Mouse (Mus musculus): ENCODE measurements around the gene Abcg5. TPM values are rescaled to one million over a fixed set of nuclear protein-coding genes. Genes with fewer than 3 reads are reported as not detected.

Gene Abcg5
- polyA plus RNA-seq, 1 experiment from 2014 or later = 3.0 TPM

DNA sequence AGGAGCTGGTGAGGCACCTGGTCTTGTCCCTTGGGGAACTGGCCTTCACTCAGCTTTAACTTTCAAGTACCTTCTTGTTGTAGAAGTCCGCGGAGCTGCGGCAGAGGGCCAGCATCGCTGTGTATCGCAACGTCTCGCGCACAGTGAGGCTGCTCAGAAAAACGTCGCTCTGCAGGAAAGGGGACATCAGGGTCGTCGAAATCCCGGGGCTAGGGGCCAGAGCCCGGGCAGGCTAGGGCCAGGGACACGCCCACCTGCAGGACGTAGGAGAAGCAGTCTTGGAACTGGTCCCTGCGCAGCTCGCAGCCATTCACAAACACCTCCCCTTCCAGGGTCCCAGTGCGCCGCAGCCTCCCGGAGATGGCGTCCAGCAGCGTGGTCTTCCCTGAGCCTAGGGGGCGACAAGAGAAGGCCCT lies 6.9 kb downstream of the Abcg5 start, which contains the start of gene Abcg8:
TSS of gene Abcg8 (plus strand) at position 352 of the 416 bp plus-strand sequence.
- peaks cover 22% of the 10 kb centered on the region for H3K27me3 ChIP-seq (ENCODE audit: low read depth, poor library complexity, severe bottlenecking)
- peak; percentile 58 for DNase-seq (ENCODE audit: low spot score)
- H3K36me3 ChIP-seq = no peaks in the 10 kb centered on the region
- H3K9me3 ChIP-seq (replicated peaks) = no peaks in the 10 kb centered on the region
- 4% methylated on average over 24 of the region's 24 CpGs for WGBS
- H3K4me1 ChIP-seq = peaks cover 37% of the 10 kb centered on the region
- peak within 1 kb of the TSS; percentile 74 for H3K27ac ChIP-seq (replicated peaks)
- peak within 1 kb of the TSS; percentile 50 for H3K4me3 ChIP-seq

DNA sequence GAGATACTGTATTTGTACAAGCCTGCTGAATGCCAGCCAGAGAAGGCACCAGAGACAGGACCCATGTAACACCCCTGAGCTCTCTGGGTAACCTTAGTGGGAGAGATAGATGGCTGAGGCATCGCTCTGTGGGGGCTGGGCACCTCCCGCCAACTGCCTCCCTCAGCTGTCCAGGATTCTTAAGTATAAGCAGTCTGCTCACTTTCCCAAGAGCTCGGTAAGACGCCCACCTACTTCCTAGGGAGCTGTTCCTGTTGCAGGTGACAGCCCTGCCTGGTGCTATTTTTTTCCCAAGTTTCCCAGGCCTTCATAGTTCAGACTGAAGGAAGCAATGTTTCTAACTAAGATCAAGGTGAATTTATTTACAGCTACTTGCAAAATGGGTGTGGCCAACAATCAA lies 7.6 kb downstream of the Abcg5 start:
- WGBS = 53% methylated on average over 4 of the region's 4 CpGs
- peak overlapping the region; percentile 56; the same call in 1 of the 2 replicates for H3K27ac ChIP-seq (replicated peaks)
- peaks cover 37% of the 10 kb centered on the region for H3K4me1 ChIP-seq

GRCm38 (mm10) chr17:84674048-84674447 lies 8.8 kb downstream of the Abcg5 start:
- H3K4me3 ChIP-seq = 0 out of 2 replicates have a peak overlapping the region, but pooled peaks have one; percentile 5
- peak overlapping the region; percentile 56; the same call in 1 of the 2 replicates for H3K27ac ChIP-seq (replicated peaks)
- DNase-seq (ENCODE audit: low spot score) = peak; percentile 26
- peaks cover 37% of the 10 kb centered on the region for H3K4me1 ChIP-seq
- H3K36me3 ChIP-seq = no peaks in the 10 kb centered on the region
- 6% methylated on average over 7 of the region's 7 CpGs for WGBS
- H3K9me3 ChIP-seq (replicated peaks) = no peaks in the 10 kb centered on the region
- H3K27me3 ChIP-seq (ENCODE audit: low read depth, poor library complexity, severe bottlenecking) = peaks cover 22% of the 10 kb centered on the region

More for the DNA sequence above, 7.6 kb downstream of the Abcg5 start:
- H3K36me3 ChIP-seq = no peaks in the 10 kb centered on the region
- H3K27me3 ChIP-seq (ENCODE audit: low read depth, poor library complexity, severe bottlenecking) = peaks cover 22% of the 10 kb centered on the region
- DNase-seq (ENCODE audit: low spot score) = no peak
- no peak overlapping the region for H3K4me3 ChIP-seq
- no peaks in the 10 kb centered on the region for H3K9me3 ChIP-seq (replicated peaks)

GRCm38 (mm10) chr17:84672376-84673369 lies 10.1 kb downstream of the Abcg5 start:
- H3K27ac ChIP-seq (replicated peaks) = no peak overlapping the region
- H3K9me3 ChIP-seq (replicated peaks) = no peaks in the 10 kb centered on the region

GRCm38 (mm10) chr17:84667848-84668247 lies 15.0 kb downstream of the Abcg5 start:
- DNase-seq (ENCODE audit: low spot score) = no peak
- no peak overlapping the region for H3K27ac ChIP-seq (replicated peaks)
- H3K9me3 ChIP-seq (replicated peaks) = no peaks in the 10 kb centered on the region
- peaks cover 24% of the 10 kb centered on the region for H3K4me1 ChIP-seq
- WGBS = 88% methylated on average over 3 of the region's 3 CpGs
- H3K4me3 ChIP-seq = no peak overlapping the region
- no peaks in the 10 kb centered on the region for H3K27me3 ChIP-seq (ENCODE audit: low read depth, poor library complexity, severe bottlenecking)
- no peaks in the 10 kb centered on the region for H3K36me3 ChIP-seq

More at GRCm38 (mm10) chr17:84672376-84673369, 10.1 kb downstream of the Abcg5 start:
- Histone ChIP-seq H3K36me3 (no peaks in the 10 kb centered on the region), H3K4me1 (peaks cover 37% of the 10 kb centered on the region), H3K4me3 (no peak overlapping the region), H3K27me3 (ENCODE audit: low read depth, poor library complexity, severe bottlenecking) (peaks cover 22% of the 10 kb centered on the region)
- no peak for DNase-seq (ENCODE audit: low spot score)
- WGBS = 81% methylated on average over 16 of the region's 16 CpGs

DNA sequence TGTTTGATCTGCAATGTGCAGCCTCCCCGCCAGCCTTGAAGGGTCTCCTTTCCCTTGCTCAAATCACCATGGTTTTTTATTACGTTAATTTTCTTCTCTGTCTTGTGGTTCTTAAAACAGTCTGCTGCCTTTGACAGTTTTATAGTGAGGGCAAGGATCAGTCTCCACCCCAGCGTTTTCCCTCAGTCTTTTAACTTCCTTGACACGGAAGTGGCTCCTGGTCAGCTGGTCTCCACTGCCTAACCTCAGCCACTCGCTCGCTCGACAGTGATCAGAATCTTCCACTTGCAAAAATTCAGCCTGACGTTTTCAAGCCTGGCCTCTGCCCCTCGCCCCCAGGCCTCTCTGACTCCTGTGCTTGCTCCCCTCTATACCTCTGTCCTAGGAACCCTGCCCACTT lies 17.1 kb downstream of the Abcg5 start:
- DNase-seq (ENCODE audit: low spot score) = no peak
- Histone ChIP-seq H3K27ac (replicated peaks) (no peak overlapping the region), H3K9me3 (replicated peaks) (no peaks in the 10 kb centered on the region), H3K4me1 (peaks cover 21% of the 10 kb centered on the region), H3K36me3 (no peaks in the 10 kb centered on the region), H3K27me3 (ENCODE audit: low read depth, poor library complexity, severe bottlenecking) (no peaks in the 10 kb centered on the region), H3K4me3 (no peak overlapping the region)
- WGBS = 60% methylated on average over 9 of the region's 9 CpGs

GRCm38 (mm10) chr17:84665053-84665452 lies 17.8 kb downstream of the Abcg5 start:
- Histone ChIP-seq H3K9me3 (replicated peaks) (no peaks in the 10 kb centered on the region), H3K4me1 (peaks cover 21% of the 10 kb centered on the region), H3K27me3 (ENCODE audit: low read depth, poor library complexity, severe bottlenecking) (no peaks in the 10 kb centered on the region), H3K36me3 (no peaks in the 10 kb centered on the region), H3K27ac (replicated peaks) (no peak overlapping the region), H3K4me3 (no peak overlapping the region)
- WGBS = 75% methylated on average over 10 of the region's 10 CpGs
- no peak for DNase-seq (ENCODE audit: low spot score)

GRCm38 (mm10) chr17:84658951-84659350 lies 23.9 kb downstream of the Abcg5 start:
- WGBS = 87% methylated on average over 8 of the region's 8 CpGs
- Histone ChIP-seq H3K4me1 (peaks cover 14% of the 10 kb centered on the region), H3K27me3 (ENCODE audit: low read depth, poor library complexity, severe bottlenecking) (no peaks in the 10 kb centered on the region), H3K36me3 (no peaks in the 10 kb centered on the region), H3K9me3 (replicated peaks) (no peaks in the 10 kb centered on the region), H3K27ac (replicated peaks) (no peak overlapping the region), H3K4me3 (no peak overlapping the region)
- no peak for DNase-seq (ENCODE audit: low spot score)

DNA sequence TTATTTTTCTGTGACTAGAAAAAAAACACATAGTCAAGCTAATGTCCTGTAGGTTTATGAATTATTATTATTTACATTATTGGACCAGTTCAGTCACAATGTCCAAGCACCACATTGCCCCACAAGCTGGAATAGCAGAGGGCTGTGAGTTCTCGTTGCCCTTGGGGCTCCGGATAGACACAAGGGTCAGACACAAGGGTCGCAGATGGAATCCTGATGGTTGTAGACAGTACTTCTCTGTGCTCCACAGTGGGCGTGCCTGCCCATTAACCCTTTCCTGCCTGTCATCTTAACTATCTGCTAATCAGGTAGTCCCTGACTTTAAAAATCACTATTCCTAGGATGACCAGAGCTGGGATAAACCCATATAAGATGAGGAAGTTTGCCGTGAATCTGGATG lies 24.6 kb downstream of the Abcg5 start:
- Histone ChIP-seq H3K4me3 (no peak overlapping the region), H3K9me3 (replicated peaks) (no peaks in the 10 kb centered on the region), H3K36me3 (no peaks in the 10 kb centered on the region), H3K27ac (replicated peaks) (no peak overlapping the region), H3K4me1 (peaks cover 11% of the 10 kb centered on the region), H3K27me3 (ENCODE audit: low read depth, poor library complexity, severe bottlenecking) (no peaks in the 10 kb centered on the region)
- 52% methylated on average over 5 of the region's 5 CpGs for WGBS
- no peak for DNase-seq (ENCODE audit: low spot score)

DNA sequence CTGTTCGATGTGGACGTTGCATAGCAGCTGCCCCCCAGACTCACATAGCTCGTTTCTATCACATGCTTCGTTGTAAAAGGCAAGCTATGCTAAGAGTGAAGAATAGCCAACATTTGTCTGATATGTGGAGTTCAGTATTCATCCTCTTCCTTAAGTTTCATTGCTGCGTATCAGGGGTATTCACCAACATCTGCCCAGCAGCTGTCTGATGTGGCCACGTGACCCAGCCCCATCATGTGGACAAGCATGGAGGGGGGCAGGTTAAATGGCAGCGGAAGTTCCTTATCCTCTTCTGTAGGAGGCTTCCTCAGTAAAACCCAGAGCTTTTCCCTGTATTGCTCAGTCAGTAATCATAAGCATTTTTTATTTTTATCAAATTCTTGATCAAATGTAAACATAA lies 25.0 kb downstream of the Abcg5 start:
- Histone ChIP-seq H3K9me3 (replicated peaks) (no peaks in the 10 kb centered on the region), H3K27me3 (ENCODE audit: low read depth, poor library complexity, severe bottlenecking) (no peaks in the 10 kb centered on the region), H3K36me3 (no peaks in the 10 kb centered on the region), H3K27ac (replicated peaks) (no peak overlapping the region), H3K4me3 (no peak overlapping the region), H3K4me1 (peaks cover 11% of the 10 kb centered on the region)
- WGBS = 81% methylated on average over 7 of the region's 7 CpGs
- DNase-seq (ENCODE audit: low spot score) = no peak

DNA sequence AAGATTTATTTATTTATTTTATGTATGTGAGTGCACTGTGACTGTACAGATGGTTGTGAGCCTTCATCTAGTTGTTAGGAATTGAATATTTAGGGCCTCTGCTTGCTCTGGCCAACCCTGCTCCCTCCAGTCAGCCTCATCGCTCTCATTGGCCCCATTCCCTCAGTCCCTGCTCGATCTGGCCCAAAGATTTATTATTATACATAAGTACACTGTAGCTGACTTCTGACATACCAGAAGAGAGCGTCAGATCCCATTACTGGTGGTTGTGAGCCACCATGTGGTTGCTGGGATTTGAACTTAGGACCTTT lies 25.4 kb downstream of the Abcg5 start:
- WGBS = 89% methylated on average over 3 of the region's 3 CpGs
- no peak overlapping the region for H3K27ac ChIP-seq (replicated peaks)
- no peak for DNase-seq (ENCODE audit: low spot score)
- H3K4me3 ChIP-seq = no peak overlapping the region
- no peaks in the 10 kb centered on the region for H3K27me3 ChIP-seq (ENCODE audit: low read depth, poor library complexity, severe bottlenecking)
- peaks cover 11% of the 10 kb centered on the region for H3K4me1 ChIP-seq
- no peaks in the 10 kb centered on the region for H3K9me3 ChIP-seq (replicated peaks)
- no peaks in the 10 kb centered on the region; the same call in 1 of the 2 replicates for H3K36me3 ChIP-seq

- no peaks in the 10 kb centered on the region for H3K9me3 ChIP-seq (replicated peaks)
- DNase-seq (ENCODE audit: low spot score) = no peak
- no peaks in the 10 kb centered on the region for H3K27me3 ChIP-seq (ENCODE audit: low read depth, poor library complexity, severe bottlenecking)
- WGBS = 84% methylated on average over 19 of the region's 19 CpGs
- no peak overlapping the region for H3K4me3 ChIP-seq
- H3K4me1 ChIP-seq = peaks cover 11% of the 10 kb centered on the region
- no peak overlapping the region for H3K27ac ChIP-seq (replicated peaks)
- no peaks in the 10 kb centered on the region; the same call in 1 of the 2 replicates for H3K36me3 ChIP-seq
These were observed 26.0 kb downstream of the Abcg5 start for GRCm38 (mm10) chr17:84656653-84657421.

Data from midbrain, embryonic 10.5 days (tissue).